ENCODE assay signal across 8 mouse cellular contexts in genomic region chr6:128842945-128843478, GRCm38 (mm10). TPM values are rescaled to one million over a fixed set of nuclear protein-coding genes. Genes with fewer than 3 reads are reported as not detected.
DNase-seq lines count a peak whose midpoint lies in the region; ATAC-seq lines count a peak whose summit lies in the region.

No protein-coding gene starts in this region.

- H3K27me3 ChIP-seq in hindbrain, embryonic 13.5 days, result no peaks in the 10 kb centered on the region

- peak; percentile 84 for ATAC-seq in hindbrain, embryonic 13.5 days (ENCODE audit: low FRiP score)

- peak overlapping the region; percentile 76 for H3K4me2 ChIP-seq in hindbrain, embryonic 13.5 days

- H3K4me3 ChIP-seq in hindbrain, embryonic 13.5 days, result peak overlapping the region; percentile 81

- no peaks in the 10 kb centered on the region for H3K36me3 ChIP-seq in hindbrain, embryonic 13.5 days

- no peaks in the 10 kb centered on the region for H3K9me3 ChIP-seq in hindbrain, embryonic 13.5 days

- peak; percentile 94 for DNase-seq in R1 (ENCODE audit: low read depth, low spot score)
- DNase-seq in cerebellum, postnatal 14 days, result peak; percentile 93 to 97
- DNase-seq in frontal cortex, postnatal 14 days (ENCODE audit: low spot score in 2 of 2), result peak; percentile 91 to 94
- DNase-seq in layer of hippocampus, postnatal 25 days (ENCODE audit: extremely low spot score in 1 of 2, low spot score in 1 of 2), result peak; percentile 94 to 96
- DNase-seq in lung, postnatal 14 days, result peak; percentile 93
- peak; percentile 86 for DNase-seq in ovary, postnatal 36 days (ENCODE audit: low spot score)
- peak; percentile 88 for DNase-seq in thymus, postnatal 14 days

- peak overlapping the region; percentile 80 for H3K9ac ChIP-seq in hindbrain, embryonic 13.5 days

- WGBS in hindbrain, embryonic 13.5 days, result under 1% methylated on average over 44 of the region's 44 CpGs

- peak overlapping the region; percentile 91 for H3K27ac ChIP-seq in hindbrain, embryonic 13.5 days

- H3K4me1 ChIP-seq in hindbrain, embryonic 13.5 days (replicated peaks), result peaks cover 27% of the 10 kb centered on the region

RNA-seq across cellular contexts. Expression of gene Klrb1b, which starts 16.9 kb away (rescaled TPM):
- polyA plus RNA-seq in hindbrain, embryonic 13.5 days (2015; fragmentation: Nextera tagmentation; extraction: Ambion mirVana), result 0.08 TPM in 1 of 2 replicates, not detected in the other
- not detected for total RNA-seq in layer of hippocampus, postnatal 25 days (2021)

RNA-seq across cellular contexts. Expression of gene Gm44511, which starts 16.9 kb away (rescaled TPM):
- polyA plus RNA-seq in hindbrain, embryonic 13.5 days (2015; fragmentation: Nextera tagmentation; extraction: Ambion mirVana), result not detected in 2 replicates
- not detected for total RNA-seq in layer of hippocampus, postnatal 25 days (2021)

RNA-seq across cellular contexts. Expression of gene Clec2i, which starts 44.4 kb away (rescaled TPM):
- polyA plus RNA-seq in hindbrain, embryonic 13.5 days (2015; fragmentation: Nextera tagmentation; extraction: Ambion mirVana), result not detected in 2 replicates
- not detected for total RNA-seq in layer of hippocampus, postnatal 25 days (2021)

RNA-seq across cellular contexts. Expression of gene BC035044, which starts 47.9 kb away (rescaled TPM):
- 0.34 and 0.57 TPM in 2 replicates for polyA plus RNA-seq in hindbrain, embryonic 13.5 days (2015; fragmentation: Nextera tagmentation; extraction: Ambion mirVana)
- 1 to 10 TPM; 1.5 to 2.3 TPM for total RNA-seq in layer of hippocampus, postnatal 25 days (2021)

RNA-seq across cellular contexts. Expression of gene Klrb1c, which starts 54.0 kb away (rescaled TPM):
- polyA plus RNA-seq in hindbrain, embryonic 13.5 days (2015; fragmentation: Nextera tagmentation; extraction: Ambion mirVana), result not detected in 2 replicates
- not detected for total RNA-seq in layer of hippocampus, postnatal 25 days (2021)

Comparison
In these comparisons a context has a peak if more than half of its experiments do, and no peak if none do; other contexts are left out.
1. Peak in every context shown above with its lines: DNase-seq, ATAC-seq, H3K4me3 ChIP-seq and H3K27ac ChIP-seq.